Mouse (Mus musculus) MEL (cell line): Measurements from ENCODE around the gene Tmem87b.

Experiments
- CHD2 ChIP-seq: IDR thresholded peaks from 2 replicates; pipeline ENCODE4 v1.6.1; 2011; ENCODE audit warnings: low read length, improper control_type of control experiment
- CTCF ChIP-seq, 3 experiments: IDR thresholded peaks in 2 of 3; conservative IDR thresholded peaks in 1 of 3; 2 replicates each; pipeline ENCODE4 v1.5.1; 2011 to 2012; ENCODE audit warnings: low read length in 3 of 3, low read depth in 2 of 3, mild to moderate bottlenecking in 2 of 3, improper control_type of control experiment in 1 of 3, inconsistent platforms in 1 of 3, mixed read lengths in 1 of 3, moderate library complexity in 1 of 3; ENCODE audit not compliant: control insufficient read depth in 1 of 3, insufficient read depth in 1 of 3, poor library complexity in 1 of 3, severe bottlenecking in 1 of 3
- ELF1 ChIP-seq: IDR thresholded peaks from 2 replicates; pipeline ENCODE4 v1.6.1; 2014; ENCODE audit warnings: low read depth, mild to moderate bottlenecking, inconsistent platforms, low read length, improper control_type of control experiment, moderate library complexity
- MAFK ChIP-seq: IDR thresholded peaks from 2 replicates; pipeline ENCODE4 v1.6.1; 2011; ENCODE audit warnings: low read depth, mild to moderate bottlenecking, low read length, improper control_type of control experiment, borderline replicate concordance

GRCm38 (mm10) chr2:128796463-128796862 lies 21.5 kb upstream of the Tmem87b start:
- TF ChIP-seq MAFK (no peak), CHD2 (no peak), CTCF (IDR thresholded peaks at IDR 0.05 in 2 of 3, conservative IDR thresholded peaks at IDR 0.05 in 1 of 3; ENCODE audit: control insufficient read depth in 1 of 3, insufficient read depth in 1 of 3, low read depth in 2 of 3, low read length in 3 of 3, poor library complexity in 1 of 3, severe bottlenecking in 1 of 3) (no peak), ELF1 (no peak)
